Comparison of ENCODE assay signal across 26 mouse cellular contexts in genomic region chr7:144480314-144480713, GRCm38 (mm10). TPM values are rescaled to one million over a fixed set of nuclear protein-coding genes. Genes with fewer than 3 reads are reported as not detected.
DNase-seq lines count a peak whose midpoint lies in the region; ATAC-seq and TF ChIP-seq lines count a peak whose summit lies in the region.
"Had no signal": no experiment of that assay in that cellular context is flagged by ENCODE, and none has a peak within 500 bp of the region (broad histone marks: within the 10 kb centered on the region; RNA-seq: fewer than 3 reads in every experiment).

No protein-coding gene starts in this region.

- H3K4me3 ChIP-seq in kidney, adult 2 months (ENCODE audit: insufficient read depth, low read depth, low read length) = no peak overlapping the region
- H3K4me3 ChIP-seq in kidney, embryonic 15.5 days (replicated peaks) = no peak overlapping the region
- H3K4me3 ChIP-seq in myocyte = no peak overlapping the region
- H3K4me3 ChIP-seq: embryonic facial prominence, embryonic 10.5 days; embryonic facial prominence, embryonic 15.5 days; heart, embryonic 10.5 days; hindbrain, embryonic 13.5 days; limb, embryonic 12.5 days; liver, embryonic 15.5 days; lung, embryonic 15.5 days; neural tube, embryonic 12.5 days had no signal

- no peak for TF ChIP-seq POLR2A in kidney, adult 2 months (IDR thresholded peaks at IDR 0.05; ENCODE audit: low read depth, low read length)
- no peak for TF ChIP-seq POLR2A in myocyte (IDR thresholded peaks at IDR 0.05; ENCODE audit: insufficient read length, low read depth)

- no peaks in the 10 kb centered on the region for H3K9me3 ChIP-seq in kidney, embryonic 15.5 days (replicated peaks)
- H3K9me3 ChIP-seq: embryonic facial prominence, embryonic 10.5 days; embryonic facial prominence, embryonic 15.5 days; heart, embryonic 10.5 days; hindbrain, embryonic 13.5 days; limb, embryonic 12.5 days; liver, embryonic 15.5 days; lung, embryonic 15.5 days; neural tube, embryonic 12.5 days had no signal

- H3K9ac ChIP-seq in kidney, embryonic 15.5 days = no peak overlapping the region
- H3K9ac ChIP-seq: embryonic facial prominence, embryonic 15.5 days; hindbrain, embryonic 13.5 days; limb, embryonic 12.5 days; liver, embryonic 15.5 days; lung, embryonic 15.5 days; neural tube, embryonic 12.5 days had no signal

- no peak overlapping the region for H3ac ChIP-seq in myocyte (ENCODE audit: control insufficient read depth, insufficient read length)

- peak overlapping the region; percentile 58 for H3K27ac ChIP-seq in kidney, adult 2 months (ENCODE audit: insufficient read depth, low read depth, low read length)
- H3K27ac ChIP-seq in kidney, embryonic 15.5 days = no peak overlapping the region
- H3K27ac ChIP-seq: embryonic facial prominence, embryonic 10.5 days; embryonic facial prominence, embryonic 15.5 days; heart, embryonic 10.5 days; hindbrain, embryonic 13.5 days; limb, embryonic 12.5 days; liver, embryonic 15.5 days; lung, embryonic 15.5 days; neural tube, embryonic 12.5 days had no signal

- peaks cover 7% of the 10 kb centered on the region for H3K36me3 ChIP-seq in kidney, adult 2 months (ENCODE audit: control insufficient read depth, insufficient read depth, low read length)
- H3K36me3 ChIP-seq in kidney, embryonic 15.5 days = peaks cover 92% of the 10 kb centered on the region
- peaks cover 11% of the 10 kb centered on the region for H3K36me3 ChIP-seq in myocyte (ENCODE audit: control insufficient read depth, insufficient read depth)

- H3K79me2 ChIP-seq in myocyte (ENCODE audit: control insufficient read depth, insufficient read depth) = no peaks in the 10 kb centered on the region

- peaks cover 21% of the 10 kb centered on the region for H3K4me1 ChIP-seq in kidney, adult 2 months (ENCODE audit: control insufficient read depth, insufficient read depth, low read length)
- H3K4me1 ChIP-seq in kidney, embryonic 15.5 days = no peaks in the 10 kb centered on the region
- H3K4me1 ChIP-seq: embryonic facial prominence, embryonic 10.5 days; embryonic facial prominence, embryonic 15.5 days; heart, embryonic 10.5 days; hindbrain, embryonic 13.5 days; limb, embryonic 12.5 days; liver, embryonic 15.5 days; lung, embryonic 15.5 days; neural tube, embryonic 12.5 days had no signal

- H3K4me2 ChIP-seq in kidney, embryonic 15.5 days = no peak overlapping the region
- H3K4me2 ChIP-seq in myocyte (ENCODE audit: low read depth) = no peak overlapping the region
- H3K4me2 ChIP-seq: embryonic facial prominence, embryonic 15.5 days; hindbrain, embryonic 13.5 days; limb, embryonic 12.5 days; liver, embryonic 15.5 days; lung, embryonic 15.5 days; midbrain, embryonic 11.5 days; neural tube, embryonic 12.5 days had no signal

- peak; percentile 63 for DNase-seq in kidney, adult 2 months
- DNase-seq in NIH3T3 (ENCODE audit: low read depth) (peak; percentile 50), adipocyte (ENCODE audit: low spot score) (peak; percentile 54)
- DNase-seq in right cerebral cortex, adult 18-20 months = no peak
- DNase-seq: adrenal gland, postnatal 25 days; B cell, adult 2 months; cerebellum, adult 2 months; cerebellum, postnatal 25 days; gastrocnemius, postnatal 25 days; heart, adult 11 months; heart, postnatal 4 days; thymus, postnatal 4 days had no signal

- TF ChIP-seq CTCF in kidney, adult 2 months (conservative IDR thresholded peaks at IDR 0.05; ENCODE audit: insufficient read depth, insufficient read length, low read depth, low read length) = no peak

- ATAC-seq in kidney, embryonic 15.5 days (replicated peaks; ENCODE audit: low FRiP score) = no peak
- ATAC-seq: activated CD4-positive, CD25-positive, alpha-beta regulatory T cell, adult 4 months; forebrain, embryonic 14.5 days; midbrain, embryonic 16.5 days had no signal

- H3K27me3 ChIP-seq in kidney, adult 2 months (replicated peaks; ENCODE audit: control insufficient read depth, insufficient read depth, low read length) = no peaks in the 10 kb centered on the region
- H3K27me3 ChIP-seq in kidney, embryonic 15.5 days = no peaks in the 10 kb centered on the region
- H3K27me3 ChIP-seq in myocyte (ENCODE audit: control insufficient read depth, insufficient read depth, insufficient read length) = no peaks in the 10 kb centered on the region
- H3K27me3 ChIP-seq: embryonic facial prominence, embryonic 15.5 days; hindbrain, embryonic 13.5 days; limb, embryonic 12.5 days; liver, embryonic 15.5 days; lung, embryonic 15.5 days; neural tube, embryonic 12.5 days had no signal

TF ChIP-seq in myocyte, 11 proteins besides CTCF, POLR2A, EP300 and RAD21:
- TF ChIP-seq TCF3 (IDR thresholded peaks at IDR 0.05; ENCODE audit: insufficient read length, low read depth) = no peak
- TF ChIP-seq MYOD1 (IDR thresholded peaks at IDR 0.05; ENCODE audit: control insufficient read depth in 1 of 3, insufficient read length in 2 of 3, low read depth in 2 of 3) = peak; percentile 23 to 60 (median 25)
- peak in 2 of 3 experiments; percentile 25 to 53 for TF ChIP-seq MYOG (IDR thresholded peaks at IDR 0.05; ENCODE audit: control insufficient read depth in 1 of 3, insufficient read depth in 1 of 3, insufficient read length in 2 of 3, low read depth in 2 of 3)
- TF ChIP-seq USF1 (IDR thresholded peaks at IDR 0.05; ENCODE audit: low read depth) = no peak
- no peak for TF ChIP-seq SRF (IDR thresholded peaks at IDR 0.05; ENCODE audit: control insufficient read depth, insufficient read length, low read depth)
- TF ChIP-seq POLR2AphosphoS2 (IDR thresholded peaks at IDR 0.05; ENCODE audit: insufficient read length, low read depth) = no peak
- no peak for TF ChIP-seq MAX (IDR thresholded peaks at IDR 0.05; ENCODE audit: low read depth)
- no peak for TF ChIP-seq CEBPB (IDR thresholded peaks at IDR 0.05; ENCODE audit: insufficient read depth, poor library complexity, severe bottlenecking)
- TF ChIP-seq REST (IDR thresholded peaks at IDR 0.05; ENCODE audit: insufficient read depth, insufficient read length) = no peak
- peak; percentile 9 for TF ChIP-seq TCF12 (IDR thresholded peaks at IDR 0.05; ENCODE audit: insufficient read depth, poor library complexity, severe bottlenecking)
- TF ChIP-seq E2F4 (IDR thresholded peaks at IDR 0.05; ENCODE audit: insufficient read depth) = no peak

RNA-seq across cellular contexts. Expression of gene Cttn, which starts 9.5 kb away (rescaled TPM):
- polyA plus RNA-seq in kidney, adult 2 months (2012; rRNA removed) = 85.8 and 91.3 TPM in 2 replicates
- polyA plus RNA-seq in kidney, embryonic 15.5 days (2015; fragmentation: Nextera tagmentation; extraction: Ambion mirVana) = 167 and 180 TPM in 2 replicates
- polyA plus RNA-seq in myocyte (2012; fragmentation: generic; extraction: Trizol) = 120 TPM
